Mouse (Mus musculus) gonadal fat pad, adult 2 months (tissue): Measurements from ENCODE around the gene Tm4sf20. TPM values are rescaled to one million over a fixed set of nuclear protein-coding genes. Genes with fewer than 3 reads are reported as not detected.

Experiments used
- DNase-seq: peaks from one replicate; pipeline ENCODE4 v3.0.0-alpha.2; 2012; ENCODE audit warnings: low read depth
- polyA plus RNA-seq: library from polyadenylated mRNA; depleted of rRNA; stranded (reverse); fragments of >200 nt; gene quantifications from 2 replicates; pipeline ENCODE4 v1.2.3, GENCODE M21; 2012; rRNA removed

The Tm4sf20 gene
- not detected in 2 replicates for polyA plus RNA-seq

- DNase-seq: no peak
These were observed at the start of gene Tm4sf20 for GRCm38 (mm10) chr1:82768269-82768668. Gene Tm4sf20, minus strand, starts transcription at chr1:82768461.

GRCm38 (mm10) chr1:82815941-82816716, 47.9 kb upstream of the Tm4sf20 start:
- no peak for DNase-seq

GRCm38 (mm10) chr1:82811766-82812165, 43.5 kb upstream of the Tm4sf20 start:
- no peak for DNase-seq

GRCm38 (mm10) chr1:82808564-82808963, 40.3 kb upstream of the Tm4sf20 start:
- no peak for DNase-seq

GRCm38 (mm10) chr1:82807206-82807605, 38.9 kb upstream of the Tm4sf20 start:
- DNase-seq: no peak

- DNase-seq: no peak
These were observed 38.1 kb upstream of the Tm4sf20 start for GRCm38 (mm10) chr1:82806391-82806790.

- no peak for DNase-seq
These were observed 35.8 kb upstream of the Tm4sf20 start for GRCm38 (mm10) chr1:82804059-82804458.

GRCm38 (mm10) chr1:82803608-82804007, 35.3 kb upstream of the Tm4sf20 start:
- no peak for DNase-seq

GRCm38 (mm10) chr1:82801105-82801783, 33.0 kb upstream of the Tm4sf20 start:
- DNase-seq: no peak

- DNase-seq: no peak
These were observed 30.7 kb upstream of the Tm4sf20 start for GRCm38 (mm10) chr1:82798922-82799321.

- DNase-seq: no peak
These were observed 30.0 kb upstream of the Tm4sf20 start for GRCm38 (mm10) chr1:82798304-82798703.

- no peak for DNase-seq
These were observed 28.8 kb upstream of the Tm4sf20 start for GRCm38 (mm10) chr1:82797088-82797487.

GRCm38 (mm10) chr1:82795702-82796443, 27.6 kb upstream of the Tm4sf20 start:
- DNase-seq: no peak

GRCm38 (mm10) chr1:82795211-82795610, 26.9 kb upstream of the Tm4sf20 start:
- DNase-seq: no peak

- DNase-seq: no peak
These were observed 25.7 kb upstream of the Tm4sf20 start for GRCm38 (mm10) chr1:82793986-82794385.

GRCm38 (mm10) chr1:82793110-82793509, 24.8 kb upstream of the Tm4sf20 start:
- no peak for DNase-seq

- DNase-seq: no peak
These were observed 24.0 kb upstream of the Tm4sf20 start for GRCm38 (mm10) chr1:82792238-82792637.

GRCm38 (mm10) chr1:82791105-82791504, 22.8 kb upstream of the Tm4sf20 start:
- no peak for DNase-seq

- no peak for DNase-seq
These were observed 19.8 kb upstream of the Tm4sf20 start for GRCm38 (mm10) chr1:82788070-82788469.

GRCm38 (mm10) chr1:82787414-82787813, 19.2 kb upstream of the Tm4sf20 start:
- DNase-seq: no peak

GRCm38 (mm10) chr1:82785546-82785945, 17.3 kb upstream of the Tm4sf20 start:
- DNase-seq: no peak

GRCm38 (mm10) chr1:82783559-82783958, 15.3 kb upstream of the Tm4sf20 start:
- DNase-seq: no peak
